Mouse (Mus musculus) hindbrain, postnatal 0 days (tissue): Measurements from ENCODE around the gene Gng10. TPM values are rescaled to one million over a fixed set of nuclear protein-coding genes. Genes with fewer than 3 reads are reported as not detected.

Experiments
- ATAC-seq: fragments of 200-750 bp; cut with Nextera tagmentation; 2 replicates; pipeline ENCODE4 v1.8.0; 2017; ENCODE audit warnings: mild to moderate bottlenecking, moderate TSS enrichment, moderate library complexity
- DNase-seq: peaks from one replicate; pipeline ENCODE4 v3.0.0-alpha.2; 2015; ENCODE audit warnings: low spot score
- H3K27ac ChIP-seq: fragments of 300-500 bp; sonication (generic); 2 replicates; pipeline ENCODE4 v1.5.1; 2014; ENCODE audit warnings: mild to moderate bottlenecking
- H3K27me3 ChIP-seq: fragments of 300-500 bp; sonication (generic); 2 replicates; pipeline ENCODE4 v1.6.1; 2014; ENCODE audit warnings: low read length, mixed read lengths; ENCODE audit not compliant: insufficient read depth
- H3K36me3 ChIP-seq: fragments of 300-500 bp; sonication (generic); 2 replicates; pipeline ENCODE4 v1.6.1; 2014; ENCODE audit warnings: low read length, mixed read lengths; ENCODE audit not compliant: insufficient read depth
- H3K4me1 ChIP-seq: fragments of 300-500 bp; sonication (generic); 2 replicates; pipeline ENCODE4 v1.6.1; 2014; ENCODE audit warnings: antibody characterized with exemption, low read length, mixed read lengths; ENCODE audit not compliant: insufficient read depth
- H3K4me2 ChIP-seq: fragments of 300-500 bp; sonication (generic); 2 replicates; pipeline ENCODE4 v1.6.1; 2014; ENCODE audit warnings: low read depth, mild to moderate bottlenecking, low read length, moderate library complexity, mixed read lengths
- H3K4me3 ChIP-seq: fragments of 300-500 bp; sonication (generic); 2 replicates; pipeline ENCODE4 v1.5.1; 2014; ENCODE audit warnings: low read length
- H3K9ac ChIP-seq: fragments of 300-500 bp; sonication (generic); replicated peaks from 2 replicates; pipeline ENCODE4 v1.6.1; 2014; ENCODE audit warnings: mild to moderate bottlenecking, low read length, moderate library complexity, mixed read lengths
- H3K9me3 ChIP-seq: fragments of 300-500 bp; sonication (generic); 2 replicates; pipeline ENCODE4 v1.6.1; 2016; ENCODE audit warnings: low read length, mixed read lengths
- CTCF ChIP-seq: IDR thresholded peaks from 2 replicates; pipeline ENCODE4 v1.5.1; 2016; ENCODE audit warnings: antibody characterized with exemption, control low read depth, low read depth
- WGBS: fragments of 180-500 bp; shearing (Covaris S2); extraction: QIAGEN DNeasy Blood & Tissue Kit; methylation state at CpG from one replicate; pipeline ENCODE4 v1.1.7; 2014; 5-methylcytosine and 5-hydroxymethylcytosine counted together
- polyA plus RNA-seq: library from polyadenylated mRNA; unstranded; fragments of >200 nt; fragmentation: Nextera tagmentation; extraction: Ambion mirVana; gene quantifications from 2 replicates; pipeline ENCODE4 v1.2.1, GENCODE M21; 2015
- total RNA-seq: library from RNA; depleted of rRNA; stranded (reverse); fragments of >200 nt; gene quantifications from 2 replicates; pipeline ENCODE4 v1.2.3, GENCODE M21; 2014

Gng10 gene
- total and polyA plus RNA-seq, 2 experiments from 2014 or later, result 86.0 to 184 TPM

GRCm38 (mm10) chr4:59040397-59041287 is 5.8 kb downstream of the Gng10 start:
- Histone ChIP-seq H3K4me3 (no peak overlapping the region), H3K4me2 (no peak overlapping the region), H3K27me3 (no peaks in the 10 kb centered on the region), H3K9me3 (no peaks in the 10 kb centered on the region), H3K36me3 (no peaks in the 10 kb centered on the region), H3K9ac (no peak overlapping the region), H3K27ac (no peak overlapping the region), H3K4me1 (peaks cover 4% of the 10 kb centered on the region; the same call in 1 of the 2 replicates)
- WGBS, result 85% methylated on average over 11 of the region's 11 CpGs
- TF ChIP-seq CTCF, result no peak
- DNase-seq (no peak), ATAC-seq (no peak)

- Histone ChIP-seq H3K27me3 (no peaks in the 10 kb centered on the region), H3K9me3 (no peaks in the 10 kb centered on the region), H3K36me3 (no peaks in the 10 kb centered on the region), H3K4me3 (no peak overlapping the region), H3K9ac (no peak overlapping the region), H3K4me2 (no peak overlapping the region), H3K4me1 (no peaks in the 10 kb centered on the region), H3K27ac (no peak overlapping the region)
- no peak for DNase-seq
- no peak for TF ChIP-seq CTCF
- no peak for ATAC-seq
- WGBS, result 95% methylated on average over 5 of the region's 5 CpGs
Measured at GRCm38 (mm10) chr4:59043074-59043473, 8.2 kb downstream of the Gng10 start.

DNA sequence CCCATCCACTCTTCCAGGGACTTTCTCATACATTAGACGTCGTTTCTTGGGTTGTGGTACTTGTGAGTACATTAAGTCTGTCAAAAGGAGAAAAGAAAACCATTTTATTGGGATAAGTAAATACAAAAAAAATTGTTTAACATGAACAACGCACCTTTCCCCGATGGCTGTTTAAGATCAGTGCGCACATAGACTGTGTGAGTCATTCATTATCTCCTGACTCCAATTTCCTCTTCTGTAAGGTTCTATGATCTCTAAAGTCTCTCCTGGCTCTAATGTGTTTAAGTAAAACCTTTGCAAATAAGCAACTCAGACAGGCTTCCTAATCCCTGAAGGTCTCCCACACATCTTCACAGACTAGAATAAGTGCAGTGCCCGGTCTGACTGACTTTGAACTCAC is 9.0 kb downstream of the Gng10 start:
- no peaks in the 10 kb centered on the region for H3K4me1 ChIP-seq
- H3K27ac ChIP-seq, result no peak overlapping the region
- no peak overlapping the region for H3K9ac ChIP-seq
- DNase-seq (no peak), ATAC-seq (no peak)
- 91% methylated on average over 6 of the region's 6 CpGs for WGBS
- no peaks in the 10 kb centered on the region for H3K9me3 ChIP-seq
- no peaks in the 10 kb centered on the region for H3K36me3 ChIP-seq
- no peak overlapping the region for H3K4me3 ChIP-seq
- H3K4me2 ChIP-seq, result no peak overlapping the region
- TF ChIP-seq CTCF, result no peak
- H3K27me3 ChIP-seq, result no peaks in the 10 kb centered on the region

GRCm38 (mm10) chr4:59047222-59047621 is 12.3 kb downstream of the Gng10 start:
- Histone ChIP-seq H3K9me3 (no peaks in the 10 kb centered on the region), H3K9ac (no peak overlapping the region), H3K4me3 (no peak overlapping the region), H3K4me2 (no peak overlapping the region), H3K27ac (no peak overlapping the region), H3K4me1 (no peaks in the 10 kb centered on the region), H3K27me3 (no peaks in the 10 kb centered on the region), H3K36me3 (no peaks in the 10 kb centered on the region)
- ATAC-seq, result no peak
- no peak for TF ChIP-seq CTCF
- DNase-seq, result no peak
- 19% methylated on average over 3 of the region's 3 CpGs for WGBS

DNA sequence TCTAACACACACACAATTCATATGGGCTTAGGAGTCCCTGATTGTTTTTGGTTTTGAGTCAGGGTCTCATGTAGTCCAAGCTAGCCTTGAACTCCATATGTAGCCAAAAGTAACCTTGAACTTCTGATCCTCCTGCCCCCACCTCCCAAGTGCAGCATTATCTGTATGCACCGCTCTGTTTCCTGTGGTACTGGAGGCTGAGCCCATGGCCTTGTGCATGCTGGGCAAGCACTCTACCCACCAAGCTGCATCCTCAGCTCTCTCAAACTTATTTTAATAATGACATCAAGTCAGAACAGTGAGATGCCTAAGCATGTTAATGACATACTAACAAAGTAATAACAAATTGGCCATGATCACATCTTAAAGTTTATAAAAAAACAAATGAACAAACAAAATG is 16.2 kb downstream of the Gng10 start:
- H3K9me3 ChIP-seq, result no peaks in the 10 kb centered on the region
- TF ChIP-seq CTCF, result no peak

GRCm38 (mm10) chr4:59057929-59058328 is 23.0 kb downstream of the Gng10 start:
- no peaks in the 10 kb centered on the region for H3K4me1 ChIP-seq
- H3K4me3 ChIP-seq, result no peak overlapping the region
- no peaks in the 10 kb centered on the region for H3K9me3 ChIP-seq
- DNase-seq (no peak), ATAC-seq (no peak)
- no peaks in the 10 kb centered on the region for H3K36me3 ChIP-seq
- no peak for TF ChIP-seq CTCF
- WGBS, result 83% methylated on average over 3 of the region's 3 CpGs
- H3K27me3 ChIP-seq, result no peaks in the 10 kb centered on the region
- no peak overlapping the region for H3K4me2 ChIP-seq
- no peak overlapping the region for H3K27ac ChIP-seq
- H3K9ac ChIP-seq, result no peak overlapping the region

More for the DNA sequence above, 16.2 kb downstream of the Gng10 start:
- Histone ChIP-seq H3K36me3 (no peaks in the 10 kb centered on the region), H3K27me3 (no peaks in the 10 kb centered on the region), H3K27ac (no peak overlapping the region), H3K9ac (no peak overlapping the region), H3K4me3 (no peak overlapping the region), H3K4me1 (no peaks in the 10 kb centered on the region), H3K4me2 (no peak overlapping the region)
- whole genome bisulfite sequencing, result 94% methylated on average over 1 of the region's 1 CpGs
- DNase-seq (no peak), ATAC-seq (no peak)

- H3K27me3 ChIP-seq, result no peaks in the 10 kb centered on the region
- H3K27ac ChIP-seq, result no peak overlapping the region
- H3K4me1 ChIP-seq, result no peaks in the 10 kb centered on the region
- no peak for DNase-seq
- no peaks in the 10 kb centered on the region for H3K9me3 ChIP-seq
- no peak for TF ChIP-seq CTCF
- no peaks in the 10 kb centered on the region for H3K36me3 ChIP-seq
- ATAC-seq, result no peak
- WGBS, result 74% methylated on average over 12 of the region's 12 CpGs
- no peak overlapping the region for H3K4me3 ChIP-seq
- H3K9ac ChIP-seq, result no peak overlapping the region
- no peak overlapping the region for H3K4me2 ChIP-seq
Measured at GRCm38 (mm10) chr4:59062526-59062925, 27.6 kb downstream of the Gng10 start.
